Mouse (Mus musculus) liver, postnatal 0 days (tissue): ENCODE data around the gene Kcnip3.

Experiments
- CTCF ChIP-seq: sonication (generic); IDR thresholded peaks from 2 replicates; pipeline ENCODE4 v1.5.1; 2016; ENCODE audit warnings: antibody characterized with exemption, low read depth
- EP300 ChIP-seq: IDR thresholded peaks from 2 replicates; pipeline ENCODE4 v1.6.1; 2016; ENCODE audit warnings: antibody characterized with exemption, low read depth, mild to moderate bottlenecking

DNA sequence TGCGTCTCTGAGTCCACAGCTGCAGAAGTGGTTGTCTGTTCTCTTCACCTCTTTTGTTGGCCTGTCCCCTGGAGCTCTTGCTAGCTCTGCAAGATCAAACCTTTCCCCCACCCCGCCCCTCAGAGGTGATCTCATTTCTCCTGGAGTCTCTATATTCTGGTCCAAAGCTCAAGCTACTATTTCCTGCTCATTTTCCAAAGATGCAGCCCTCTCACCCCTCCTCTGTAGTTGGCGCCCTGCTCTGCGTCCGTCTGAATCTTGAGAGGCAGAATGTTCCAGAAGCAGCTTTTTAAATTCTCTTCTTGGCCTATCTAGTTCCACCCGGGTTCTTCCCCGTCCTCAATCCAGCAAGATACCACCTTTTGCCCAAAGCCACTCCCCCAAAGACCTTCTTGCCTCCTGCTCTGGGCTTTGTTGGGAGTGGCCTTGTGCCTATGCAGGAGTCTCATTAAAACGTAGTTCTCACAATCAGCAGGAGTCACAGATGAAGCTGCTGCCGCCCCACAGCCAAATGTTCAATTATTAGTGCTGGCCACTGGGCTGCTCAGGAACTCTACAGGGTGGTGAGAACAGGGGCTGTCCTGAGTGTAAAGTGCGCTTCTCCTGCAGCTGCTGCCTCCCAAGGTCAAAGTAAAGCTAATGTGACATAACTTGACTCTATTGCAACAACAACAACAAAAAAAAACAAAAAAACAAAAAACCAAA, 103.5 kb downstream of the Kcnip3 start:
- no peak for TF ChIP-seq CTCF
- no peak for TF ChIP-seq EP300
